Comparison of ENCODE assay signal across 13 mouse cellular contexts in genomic region chr12:76507791-76508190, GRCm38 (mm10). TPM values are rescaled to one million over a fixed set of nuclear protein-coding genes. Genes with fewer than 3 reads are reported as not detected.
A peak's percentile ranks its signal among the peaks of the same experiment; 100 is the strongest.
DNase-seq lines count a peak whose midpoint lies in the region; ATAC-seq and TF ChIP-seq lines count a peak whose summit lies in the region.
"Had no signal": no experiment of that assay in that cellular context is flagged by ENCODE, and none has a peak within 500 bp of the region (broad histone marks: within the 10 kb centered on the region; RNA-seq: fewer than 3 reads in every experiment).

No protein-coding gene starts in this region.

- TF ChIP-seq POLR2A in cortical plate, adult 2 months (IDR thresholded peaks at IDR 0.05; ENCODE audit: extremely low read depth, insufficient read depth, low read length) = no peak

- H3K9ac ChIP-seq in forebrain, embryonic 11.5 days (ENCODE audit: low read length) = no peak overlapping the region
- H3K9ac ChIP-seq in forebrain, embryonic 16.5 days (replicated peaks; ENCODE audit: low read depth, low read length) = no peak overlapping the region
- no peak overlapping the region for H3K9ac ChIP-seq in limb, embryonic 12.5 days (replicated peaks)

- ATAC-seq in forebrain, embryonic 11.5 days (replicated peaks; ENCODE audit: low FRiP score) = no peak
- ATAC-seq in forebrain, embryonic 16.5 days = no peak
- no peak for ATAC-seq in limb, embryonic 12.5 days (ENCODE audit: insufficient number of reproducible peaks, insufficient read depth, low FRiP score, low TSS enrichment, low read depth)

- TF ChIP-seq CTCF in layer of hippocampus, adult 2 months (conservative IDR thresholded peaks at IDR 0.05) = no peak
- no peak for TF ChIP-seq CTCF in cortical plate, adult 2 months (IDR thresholded peaks at IDR 0.05; ENCODE audit: extremely low read depth, insufficient read depth, low read length)

- H3K9me3 ChIP-seq in forebrain, embryonic 11.5 days (ENCODE audit: control insufficient read depth, low read length) = no peaks in the 10 kb centered on the region
- H3K9me3 ChIP-seq in forebrain, embryonic 16.5 days (ENCODE audit: control insufficient read depth, low read length) = no peaks in the 10 kb centered on the region
- no peaks in the 10 kb centered on the region for H3K9me3 ChIP-seq in limb, embryonic 12.5 days

- H3K27me3 ChIP-seq in forebrain, embryonic 11.5 days (ENCODE audit: control insufficient read depth, insufficient read depth, low read length) = no peaks in the 10 kb centered on the region
- no peaks in the 10 kb centered on the region for H3K27me3 ChIP-seq in forebrain, embryonic 16.5 days (replicated peaks; ENCODE audit: control insufficient read depth, insufficient read depth, low read length)
- no peaks in the 10 kb centered on the region for H3K27me3 ChIP-seq in limb, embryonic 12.5 days

- no peak overlapping the region for H3K4me3 ChIP-seq in forebrain, embryonic 11.5 days (ENCODE audit: low read depth, low read length)
- no peak overlapping the region for H3K4me3 ChIP-seq in forebrain, embryonic 16.5 days (replicated peaks; ENCODE audit: low read length)
- no peak overlapping the region for H3K4me3 ChIP-seq in layer of hippocampus, adult 2 months
- no peak overlapping the region for H3K4me3 ChIP-seq in cortical plate, adult 2 months (ENCODE audit: insufficient read depth, low read length)
- H3K4me3 ChIP-seq in limb, embryonic 12.5 days (replicated peaks) = no peak overlapping the region
- H3K4me3 ChIP-seq: erythroblast, embryonic 14.5 days had no signal

- H3K27ac ChIP-seq in forebrain, embryonic 11.5 days (ENCODE audit: low read depth, low read length) = peak overlapping the region; percentile 25; the same call in 1 of the 2 replicates
- no peak overlapping the region for H3K27ac ChIP-seq in forebrain, embryonic 16.5 days (ENCODE audit: low read length)
- peak overlapping the region; percentile 79 for H3K27ac ChIP-seq in layer of hippocampus, adult 2 months
- H3K27ac ChIP-seq in cortical plate, adult 2 months (ENCODE audit: insufficient read depth, low read length) = peak overlapping the region; percentile 40; the same call in 1 of the 2 replicates
- peak overlapping the region; percentile 37 for H3K27ac ChIP-seq in limb, embryonic 12.5 days

- WGBS in forebrain, embryonic 11.5 days = 46% methylated on average over 5 of the region's 5 CpGs
- WGBS in forebrain, embryonic 16.5 days = 44% methylated on average over 5 of the region's 5 CpGs
- WGBS in limb, embryonic 12.5 days = 57% methylated on average over 5 of the region's 5 CpGs

- no peaks in the 10 kb centered on the region for H3K36me3 ChIP-seq in forebrain, embryonic 11.5 days (ENCODE audit: control insufficient read depth, insufficient read depth, low read length)
- no peaks in the 10 kb centered on the region for H3K36me3 ChIP-seq in forebrain, embryonic 16.5 days (ENCODE audit: control insufficient read depth, insufficient read depth)
- no peaks in the 10 kb centered on the region for H3K36me3 ChIP-seq in limb, embryonic 12.5 days

- DNase-seq in forebrain, embryonic 11.5 days (ENCODE audit: low spot score) = no peak
- DNase-seq in layer of hippocampus, adult 2 months (ENCODE audit: low spot score in 2 of 2) = no peak
- DNase-seq in layer of hippocampus, postnatal 14 days (ENCODE audit: low spot score in 2 of 2) = no peak
- DNase-seq in cerebellum, adult 11-12 months = no peak
- DNase-seq in cerebellum, postnatal 14 days = no peak
- DNase-seq: adrenal gland, postnatal 10 days; cerebellum, adult 11 months; lung, adult 2 months; thymus, postnatal 36 days had no signal

- H3K4me1 ChIP-seq in forebrain, embryonic 11.5 days (replicated peaks; ENCODE audit: control insufficient read depth, insufficient read depth, low read length) = peaks cover 3% of the 10 kb centered on the region; the same call in 1 of the 2 replicates
- H3K4me1 ChIP-seq in forebrain, embryonic 16.5 days (replicated peaks; ENCODE audit: control insufficient read depth, insufficient read depth, low read length) = peaks cover 2% of the 10 kb centered on the region; the same call in 1 of the 2 replicates
- H3K4me1 ChIP-seq in cortical plate, adult 2 months (ENCODE audit: control insufficient read depth, insufficient read depth, low read length) = no peaks in the 10 kb centered on the region
- peaks cover 23% of the 10 kb centered on the region for H3K4me1 ChIP-seq in limb, embryonic 12.5 days (replicated peaks)

- no peak overlapping the region for H3K4me2 ChIP-seq in forebrain, embryonic 11.5 days (ENCODE audit: low read depth, low read length, severe bottlenecking)
- no peak overlapping the region for H3K4me2 ChIP-seq in forebrain, embryonic 16.5 days (ENCODE audit: low read length)
- H3K4me2 ChIP-seq in limb, embryonic 12.5 days = no peak overlapping the region

RNA-seq across cellular contexts. Expression of gene Plekhg3, which starts 22.9 kb away (rescaled TPM):
- 1.0 and 1.3 TPM in 2 replicates for polyA plus RNA-seq in forebrain, embryonic 11.5 days (2014; fragmentation: Nextera tagmentation; extraction: Ambion mirVana)
- polyA plus RNA-seq in forebrain, embryonic 16.5 days (2015; fragmentation: Nextera tagmentation; extraction: Ambion mirVana) = 1.0 and 1.3 TPM in 2 replicates
- 10 to 100 TPM; 22.9 to 24.4 TPM for total RNA-seq in layer of hippocampus, adult 2 months (2021)
- 10 to 100 TPM; 16.1 to 18.6 TPM for total RNA-seq in layer of hippocampus, postnatal 14 days (2021)
- 16.0 and 19.0 TPM in 2 replicates for polyA plus RNA-seq in cortical plate, adult 2 months (2012; rRNA removed)
- 6.2 and 7.4 TPM in 2 replicates for polyA plus RNA-seq in limb, embryonic 12.5 days (2016; fragmentation: Nextera tagmentation; extraction: Ambion mirVana)
